Mouse (Mus musculus): ENCODE measurements around the gene Hmgxb4. TPM values are rescaled to one million over a fixed set of nuclear protein-coding genes. Genes with fewer than 3 reads are reported as not detected.
A peak's percentile ranks its signal among the peaks of the same experiment; 100 is the strongest.

The Hmgxb4 gene
- polyA plus RNA-seq, 1 experiment from 2014 or later, result 43.0 TPM

DNA sequence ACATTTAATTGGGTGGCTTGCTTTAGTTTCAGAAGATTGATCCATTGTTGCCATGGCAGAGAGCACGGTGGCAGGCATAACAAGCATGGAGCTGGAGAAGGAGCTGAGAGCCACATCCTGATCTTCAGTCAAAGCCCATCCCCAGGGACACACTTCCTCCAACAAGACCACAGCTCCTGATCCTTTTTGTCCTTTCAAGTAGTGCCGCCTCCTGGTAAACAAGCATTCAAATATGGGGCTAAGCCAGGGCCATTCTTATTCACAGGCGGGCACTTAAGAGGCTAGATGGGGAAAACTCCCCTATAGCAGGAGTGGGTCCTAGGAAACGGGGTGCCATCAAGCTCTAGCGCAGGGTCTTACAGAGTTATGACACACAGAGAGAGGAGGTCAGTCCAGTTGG lies 5.7 kb upstream of the Hmgxb4 start:
- ATAC-seq, result no peak
- no peaks in the 10 kb centered on the region for H3K4me1 ChIP-seq (replicated peaks)
- no peak overlapping the region for H3K9ac ChIP-seq (replicated peaks)
- no peaks in the 10 kb centered on the region for H3K36me3 ChIP-seq
- 75% methylated on average over 5 of the region's 5 CpGs for WGBS
- no peak overlapping the region for H3K4me2 ChIP-seq (replicated peaks)
- H3K9me3 ChIP-seq, result no peaks in the 10 kb centered on the region
- H3K4me3 ChIP-seq (replicated peaks), result no peak overlapping the region
- peaks cover 8% of the 10 kb centered on the region; the same call in 1 of the 2 replicates for H3K27me3 ChIP-seq
- H3K27ac ChIP-seq, result no peak overlapping the region

DNA sequence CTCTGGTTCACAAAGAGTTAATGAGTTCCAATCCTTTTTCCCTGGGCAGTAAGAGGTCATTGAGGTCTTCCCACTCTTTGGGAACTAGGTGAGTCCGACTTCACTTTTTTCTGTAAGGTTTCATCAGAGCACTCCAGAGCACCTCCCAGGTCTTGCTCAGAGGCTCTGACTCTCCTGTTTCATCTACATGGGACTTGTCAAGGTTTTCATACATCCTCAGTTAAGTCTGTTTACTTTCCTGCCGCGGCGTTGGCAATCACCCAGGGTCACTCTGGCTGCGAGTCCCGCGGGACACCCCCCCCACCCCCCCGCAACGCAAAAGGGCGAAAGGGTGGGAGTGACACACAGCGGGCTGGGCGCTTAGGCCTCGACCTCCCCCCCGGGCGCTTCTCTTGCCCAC lies 3.1 kb upstream of the Hmgxb4 start:
- Histone ChIP-seq H3K4me1 (replicated peaks) (peaks cover 10% of the 10 kb centered on the region), H3K4me2 (replicated peaks) (no peak overlapping the region), H3K27me3 (peaks cover 8% of the 10 kb centered on the region; the same call in 1 of the 2 replicates), H3K4me3 (replicated peaks) (no peak overlapping the region), H3K9ac (replicated peaks) (no peak overlapping the region), H3K27ac (no peak overlapping the region), H3K9me3 (no peaks in the 10 kb centered on the region), H3K36me3 (no peaks in the 10 kb centered on the region)
- no peak for ATAC-seq
- 22% methylated on average over 15 of the region's 15 CpGs for WGBS

DNA sequence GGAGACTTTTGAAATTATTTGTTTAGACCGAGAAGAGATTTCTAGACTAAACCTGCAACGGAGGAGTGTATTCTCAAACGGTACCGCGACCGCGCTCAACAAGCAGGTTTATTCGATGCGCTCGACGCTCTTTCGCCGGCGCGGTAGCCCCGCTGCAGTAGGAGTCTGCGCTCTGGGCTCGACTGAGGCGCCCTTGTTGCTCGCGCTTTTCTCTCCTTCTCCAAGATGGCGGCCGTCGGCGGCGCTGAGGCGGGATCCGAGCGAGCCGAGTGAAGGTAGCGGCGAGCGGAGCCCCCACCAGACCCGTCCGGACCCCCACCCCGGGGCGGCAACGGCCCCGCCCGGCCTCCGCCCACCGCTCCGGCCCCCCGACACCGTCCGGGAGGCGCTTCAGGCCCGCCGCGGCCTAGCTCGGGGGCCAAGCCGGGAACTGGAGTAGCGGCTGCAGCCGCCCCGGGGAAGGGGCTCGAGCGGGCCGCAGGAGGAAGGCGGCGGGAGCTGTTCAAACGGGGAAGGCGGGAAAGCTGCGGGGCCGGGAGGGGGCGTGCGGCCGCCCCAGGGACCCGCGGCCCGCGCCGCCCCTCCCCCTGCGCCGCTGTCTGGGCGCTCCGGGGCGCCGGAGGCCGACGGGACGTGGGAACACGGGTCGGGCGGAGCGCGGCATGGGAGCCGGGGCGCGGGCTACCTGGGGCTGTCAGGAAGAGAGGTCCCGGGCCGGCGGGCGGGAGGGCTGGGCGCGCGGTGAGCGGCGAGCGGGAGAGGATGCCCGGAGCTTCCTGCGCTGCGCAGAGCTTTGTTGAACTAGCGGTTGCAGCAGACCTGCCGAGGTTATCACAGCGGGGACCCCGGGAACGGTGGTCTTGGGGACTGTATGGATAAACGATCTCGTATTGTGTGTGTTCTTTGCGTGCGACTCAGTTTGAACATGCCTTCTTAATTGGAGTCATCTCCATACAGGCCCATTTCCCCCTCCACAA lies 607 bp downstream of the Hmgxb4 start:
- H3K9me3 ChIP-seq, result no peaks in the 10 kb centered on the region
- H3K4me1 ChIP-seq (replicated peaks), result peaks cover 16% of the 10 kb centered on the region
- peaks cover 8% of the 10 kb centered on the region; the same call in 1 of the 2 replicates for H3K27me3 ChIP-seq
- peak; percentile 96 for ATAC-seq
- peak overlapping the region; percentile 87 for H3K4me3 ChIP-seq (replicated peaks)
- H3K9ac ChIP-seq (replicated peaks), result peak overlapping the region; percentile 98
- peaks cover 2% of the 10 kb centered on the region for H3K36me3 ChIP-seq
- peak overlapping the region; percentile 96 for H3K27ac ChIP-seq
- WGBS, result under 1% methylated on average over 87 of the region's 111 CpGs
- peak overlapping the region; percentile 63 for H3K4me2 ChIP-seq (replicated peaks)

DNA sequence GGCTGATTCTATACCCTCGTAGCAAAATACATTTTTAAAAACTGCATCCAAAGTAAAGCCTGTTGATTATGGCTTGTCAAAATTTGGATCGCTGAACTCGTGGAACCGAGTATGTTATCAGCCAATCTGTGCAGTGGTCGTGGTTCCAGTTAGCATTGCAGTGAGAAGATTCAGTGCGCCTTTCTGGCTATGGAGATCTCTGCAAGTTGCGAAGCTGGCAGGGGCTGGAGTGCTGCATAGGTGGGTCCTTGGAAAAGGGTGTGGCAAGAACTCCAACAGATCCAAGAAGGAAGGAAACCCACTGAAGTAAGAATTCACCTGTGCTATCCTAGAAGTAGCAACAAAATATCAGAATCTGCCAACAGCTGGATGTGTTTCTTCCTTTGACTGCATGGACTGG lies 1.4 kb downstream of the Hmgxb4 start:
- 4% methylated on average over 7 of the region's 7 CpGs for WGBS
- H3K4me3 ChIP-seq (replicated peaks), result peak overlapping the region; percentile 87
- peaks cover 8% of the 10 kb centered on the region; the same call in 1 of the 2 replicates for H3K27me3 ChIP-seq
- peak overlapping the region; percentile 63 for H3K4me2 ChIP-seq (replicated peaks)
- H3K9me3 ChIP-seq, result no peaks in the 10 kb centered on the region
- peak overlapping the region; percentile 96 for H3K27ac ChIP-seq
- ATAC-seq, result no peak; the same call in 1 of the 2 replicates
- peak overlapping the region; percentile 98 for H3K9ac ChIP-seq (replicated peaks)
- H3K4me1 ChIP-seq (replicated peaks), result peaks cover 16% of the 10 kb centered on the region
- peaks cover 10% of the 10 kb centered on the region for H3K36me3 ChIP-seq

DNA sequence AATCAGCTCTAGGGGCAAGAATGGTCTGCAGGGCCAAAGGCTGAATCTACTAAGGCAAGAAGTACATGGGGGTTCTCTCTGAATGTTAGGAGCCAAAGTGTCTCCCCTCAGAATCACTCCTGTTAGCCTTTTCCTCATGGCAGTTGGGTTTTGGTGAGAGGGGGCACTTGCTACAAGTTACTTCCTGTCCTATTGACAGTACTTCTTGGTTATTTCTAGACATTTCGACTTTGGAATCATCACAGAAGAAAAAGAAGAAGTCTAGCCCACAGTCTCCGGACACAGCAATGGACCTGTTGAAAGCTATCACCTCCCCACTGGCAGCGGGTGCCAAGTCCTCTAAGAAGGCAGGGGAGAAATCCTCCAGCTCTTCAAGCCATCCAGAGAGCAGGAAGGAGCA lies 7.3 kb downstream of the Hmgxb4 start:
- Histone ChIP-seq H3K36me3 (peaks cover 51% of the 10 kb centered on the region), H3K4me3 (replicated peaks) (no peak overlapping the region), H3K4me2 (replicated peaks) (no peak overlapping the region), H3K4me1 (replicated peaks) (0 out of 2 replicates have a peak, but pooled peaks cover 2% of the 10 kb centered on the region), H3K27me3 (no peaks in the 10 kb centered on the region), H3K9ac (replicated peaks) (no peak overlapping the region), H3K27ac (no peak overlapping the region), H3K9me3 (no peaks in the 10 kb centered on the region)
- ATAC-seq, result no peak
- WGBS, result 97% methylated on average over 3 of the region's 3 CpGs

DNA sequence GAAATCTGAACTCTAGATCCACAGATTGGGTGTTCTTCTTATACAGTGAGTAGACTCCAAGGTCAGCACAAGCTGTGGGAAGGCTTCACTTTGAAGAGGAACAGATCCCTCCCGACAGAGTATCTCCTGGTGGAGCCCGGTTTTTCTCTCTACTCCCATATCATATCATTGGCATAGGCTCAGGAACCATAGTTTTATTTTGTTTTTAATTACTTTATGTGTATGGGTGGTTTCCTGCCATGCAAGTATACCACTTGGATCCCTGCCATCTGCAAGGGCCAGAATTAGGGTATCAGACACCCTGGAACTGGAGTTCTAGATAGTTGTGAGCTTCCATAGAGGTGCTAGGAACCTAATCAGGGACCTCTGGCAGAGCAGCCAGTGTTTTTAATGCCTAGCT lies 15.7 kb downstream of the Hmgxb4 start:
- Histone ChIP-seq H3K4me1 (replicated peaks) (no peaks in the 10 kb centered on the region), H3K9ac (replicated peaks) (no peak overlapping the region), H3K9me3 (no peaks in the 10 kb centered on the region), H3K27ac (no peak overlapping the region), H3K4me2 (replicated peaks) (no peak overlapping the region), H3K36me3 (peaks cover 56% of the 10 kb centered on the region), H3K4me3 (replicated peaks) (no peak overlapping the region), H3K27me3 (no peaks in the 10 kb centered on the region)
- ATAC-seq, result no peak
- 99% methylated on average over 2 of the region's 2 CpGs for WGBS

DNA sequence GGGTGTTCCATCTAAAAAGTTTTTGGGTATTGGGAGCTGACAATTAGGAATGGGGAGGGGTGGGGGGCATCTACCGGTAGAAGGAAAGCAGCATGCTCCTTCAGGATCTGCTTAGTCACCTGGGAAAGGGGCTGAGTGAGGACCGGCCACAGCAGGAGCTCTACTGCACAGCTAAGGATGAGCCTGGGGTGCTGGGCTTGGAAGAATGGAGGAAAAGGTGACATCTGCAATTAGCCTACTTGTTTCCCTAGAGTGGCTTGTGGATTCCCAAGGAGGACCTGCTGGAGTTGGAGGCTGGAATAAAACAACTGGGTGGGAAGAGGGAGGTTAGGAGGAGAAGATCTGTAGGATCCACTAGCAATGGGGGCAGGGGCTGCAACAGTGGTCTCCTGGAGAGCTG lies 20.4 kb downstream of the Hmgxb4 start:
- Histone ChIP-seq H3K27me3 (no peaks in the 10 kb centered on the region), H3K4me3 (replicated peaks) (no peak overlapping the region), H3K4me2 (replicated peaks) (no peak overlapping the region), H3K27ac (no peak overlapping the region), H3K9ac (replicated peaks) (no peak overlapping the region), H3K36me3 (peaks cover 28% of the 10 kb centered on the region), H3K9me3 (no peaks in the 10 kb centered on the region), H3K4me1 (replicated peaks) (no peaks in the 10 kb centered on the region)
- no peak for ATAC-seq
- WGBS, result 52% methylated on average over 2 of the region's 2 CpGs

DNA sequence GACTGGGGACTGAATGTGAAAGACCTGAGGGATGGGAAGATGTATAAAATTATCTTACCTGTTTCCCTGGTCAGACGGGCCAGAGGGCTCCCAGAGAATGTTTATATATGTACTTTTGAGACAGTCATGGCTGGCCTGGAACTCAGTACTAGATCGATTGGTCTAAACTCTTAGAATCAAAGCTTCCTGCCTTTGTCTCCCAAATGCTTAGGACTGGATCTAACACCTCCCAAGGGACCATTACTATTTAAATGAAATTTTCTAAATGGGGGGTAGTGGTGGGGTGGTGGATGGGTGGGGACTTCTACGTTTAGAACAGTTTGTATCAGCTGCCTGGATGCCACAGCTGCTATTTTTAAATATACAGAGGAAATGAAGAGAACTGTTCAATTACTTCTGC lies 20.8 kb downstream of the Hmgxb4 start:
- Histone ChIP-seq H3K27ac (no peak overlapping the region), H3K36me3 (peaks cover 24% of the 10 kb centered on the region), H3K9me3 (no peaks in the 10 kb centered on the region), H3K4me1 (replicated peaks) (no peaks in the 10 kb centered on the region), H3K9ac (replicated peaks) (no peak overlapping the region), H3K4me2 (replicated peaks) (no peak overlapping the region), H3K27me3 (no peaks in the 10 kb centered on the region), H3K4me3 (replicated peaks) (no peak overlapping the region)
- 86% methylated on average over 3 of the region's 3 CpGs for WGBS
- ATAC-seq, result no peak

DNA sequence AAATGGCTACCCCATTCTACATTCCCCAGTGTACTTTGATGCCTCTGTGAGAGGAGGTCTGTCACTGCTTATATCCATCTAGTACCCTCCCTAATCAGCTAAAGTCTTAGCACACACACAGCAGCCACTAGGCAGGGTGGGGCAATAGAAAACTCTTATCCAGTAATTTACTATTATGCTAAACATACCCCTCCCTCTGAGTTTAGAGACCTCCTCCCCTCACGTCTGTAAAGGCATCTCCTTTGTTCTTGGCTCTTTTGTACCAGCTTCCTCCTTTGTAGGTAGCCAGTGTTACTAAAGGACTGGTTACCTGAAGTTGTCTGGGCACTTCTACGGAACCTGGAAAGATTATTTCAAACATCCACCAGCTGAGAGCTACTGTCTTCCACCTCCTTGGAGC lies 22.8 kb downstream of the Hmgxb4 start:
- H3K27me3 ChIP-seq, result no peaks in the 10 kb centered on the region
- H3K9ac ChIP-seq (replicated peaks), result no peak overlapping the region
- no peak overlapping the region for H3K27ac ChIP-seq
- H3K4me1 ChIP-seq (replicated peaks), result no peaks in the 10 kb centered on the region
- no peak for ATAC-seq
- H3K36me3 ChIP-seq, result peaks cover 8% of the 10 kb centered on the region
- 60% methylated on average over 2 of the region's 2 CpGs for WGBS
- no peaks in the 10 kb centered on the region for H3K9me3 ChIP-seq
- H3K4me3 ChIP-seq (replicated peaks), result no peak overlapping the region
- no peak overlapping the region for H3K4me2 ChIP-seq (replicated peaks)

DNA sequence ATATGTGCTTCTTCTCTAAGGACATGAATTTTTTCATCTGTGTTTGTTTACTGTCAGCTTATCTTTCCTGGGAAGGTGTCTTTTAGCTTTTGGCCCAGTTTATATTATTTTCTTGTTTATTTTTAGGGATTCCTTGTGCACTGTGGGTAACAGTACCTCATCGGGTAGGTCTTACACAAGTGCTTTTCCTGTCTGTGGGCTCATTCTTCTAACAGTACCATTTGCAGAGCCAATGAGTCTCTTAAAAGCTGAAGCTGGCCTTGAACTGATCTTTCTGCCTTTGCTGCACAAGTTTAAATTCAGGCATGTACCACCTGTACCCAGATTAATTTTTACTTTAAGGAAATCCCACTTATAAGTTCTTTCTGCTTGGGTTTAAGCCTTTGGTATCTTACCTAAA lies 23.3 kb downstream of the Hmgxb4 start:
- Histone ChIP-seq H3K9ac (replicated peaks) (no peak overlapping the region), H3K27me3 (no peaks in the 10 kb centered on the region), H3K4me2 (replicated peaks) (no peak overlapping the region), H3K27ac (no peak overlapping the region), H3K4me1 (replicated peaks) (no peaks in the 10 kb centered on the region), H3K36me3 (peaks cover 10% of the 10 kb centered on the region), H3K9me3 (no peaks in the 10 kb centered on the region), H3K4me3 (replicated peaks) (no peak overlapping the region)
- no peak for ATAC-seq
- 100% methylated on average over 1 of the region's 1 CpGs for WGBS

DNA sequence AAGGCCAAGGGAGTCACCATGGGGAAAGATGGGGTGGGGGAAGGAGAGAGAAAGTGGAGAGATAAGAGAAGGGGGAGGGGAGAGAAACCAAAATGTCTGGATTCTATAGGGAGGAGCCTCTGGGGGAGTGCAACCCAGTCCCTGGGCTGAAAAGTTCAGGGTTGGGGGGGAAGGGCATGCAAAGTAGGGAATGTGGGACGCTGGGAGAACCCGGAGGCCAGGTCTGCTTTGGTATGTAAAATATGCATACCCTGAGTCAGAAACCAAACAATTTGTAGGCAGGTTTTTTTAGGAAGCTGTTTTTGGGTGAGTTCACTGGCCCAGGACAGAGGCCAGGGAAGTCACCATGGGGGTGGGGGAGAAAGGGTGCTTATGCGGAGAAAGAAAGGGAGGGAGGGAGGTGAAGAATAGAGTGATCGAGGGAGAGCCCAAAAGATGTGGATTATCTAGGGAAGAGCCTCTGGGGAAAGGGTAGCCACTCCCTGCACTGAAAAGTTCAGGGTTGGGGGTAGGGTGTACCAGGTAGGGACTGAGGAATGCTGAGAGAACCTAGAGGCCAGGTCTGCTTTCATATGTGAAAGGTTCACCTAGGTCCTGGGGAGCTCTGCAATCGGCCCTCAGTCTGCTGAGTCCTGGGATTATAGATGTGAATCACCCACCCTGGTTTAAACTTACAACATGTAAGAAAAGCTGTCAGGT lies 25.3 kb downstream of the Hmgxb4 start:
- no peak for ATAC-seq
- no peak overlapping the region for H3K27ac ChIP-seq
- no peak overlapping the region for H3K9ac ChIP-seq (replicated peaks)
- H3K36me3 ChIP-seq, result peaks cover 30% of the 10 kb centered on the region
- no peaks in the 10 kb centered on the region for H3K4me1 ChIP-seq (replicated peaks)
- no peak overlapping the region for H3K4me3 ChIP-seq (replicated peaks)
- no peaks in the 10 kb centered on the region for H3K27me3 ChIP-seq
- no peak overlapping the region for H3K4me2 ChIP-seq (replicated peaks)
- WGBS, result 37% methylated on average over 5 of the region's 5 CpGs
- no peaks in the 10 kb centered on the region for H3K9me3 ChIP-seq

DNA sequence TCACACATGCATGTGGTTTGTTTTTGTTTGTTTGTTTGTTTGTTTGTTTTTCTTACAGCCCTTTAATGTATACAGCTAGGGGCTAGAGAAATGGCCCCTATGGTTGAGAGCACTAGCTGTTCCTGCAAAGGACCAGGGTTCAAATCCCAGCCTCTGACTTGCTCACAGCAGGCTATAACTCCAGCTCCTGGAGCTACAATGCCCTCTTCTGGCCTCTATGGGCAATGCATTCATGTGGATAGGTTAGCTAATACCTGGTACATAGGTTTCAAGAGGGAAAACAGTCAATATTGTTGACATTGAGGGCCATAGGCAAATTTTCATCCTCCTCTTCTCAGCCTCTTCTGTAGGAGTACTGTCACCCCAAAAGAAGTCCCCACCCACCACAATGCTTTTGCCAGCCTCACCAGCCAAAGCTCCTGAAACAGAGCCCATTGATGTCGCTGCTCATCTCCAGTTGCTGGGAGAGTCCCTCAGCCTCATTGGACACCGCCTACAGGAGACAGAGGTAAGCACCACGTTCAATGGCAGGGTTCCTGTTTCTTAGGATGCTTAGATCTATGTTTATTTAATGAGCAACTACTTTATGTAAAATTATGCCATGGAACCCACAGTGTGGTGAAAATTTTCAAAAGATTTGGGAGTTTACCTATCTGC lies 30.6 kb downstream of the Hmgxb4 start:
- H3K4me1 ChIP-seq (replicated peaks), result no peaks in the 10 kb centered on the region
- no peak overlapping the region for H3K27ac ChIP-seq
- H3K4me2 ChIP-seq (replicated peaks), result no peak overlapping the region
- H3K9ac ChIP-seq (replicated peaks), result no peak overlapping the region
- no peak overlapping the region for H3K4me3 ChIP-seq (replicated peaks)
- ATAC-seq, result no peak
- peaks cover 66% of the 10 kb centered on the region for H3K36me3 ChIP-seq
- 95% methylated on average over 3 of the region's 3 CpGs for WGBS
- no peaks in the 10 kb centered on the region for H3K27me3 ChIP-seq
- H3K9me3 ChIP-seq, result no peaks in the 10 kb centered on the region
